Mouse (Mus musculus): Measurements from ENCODE around the gene Sp9. TPM values are rescaled to one million over a fixed set of nuclear protein-coding genes. Genes with fewer than 3 reads are reported as not detected.

Gene Sp9
- total and polyA plus RNA-seq, 3 experiments = 0.55 TPM; not detected in 2

DNA sequence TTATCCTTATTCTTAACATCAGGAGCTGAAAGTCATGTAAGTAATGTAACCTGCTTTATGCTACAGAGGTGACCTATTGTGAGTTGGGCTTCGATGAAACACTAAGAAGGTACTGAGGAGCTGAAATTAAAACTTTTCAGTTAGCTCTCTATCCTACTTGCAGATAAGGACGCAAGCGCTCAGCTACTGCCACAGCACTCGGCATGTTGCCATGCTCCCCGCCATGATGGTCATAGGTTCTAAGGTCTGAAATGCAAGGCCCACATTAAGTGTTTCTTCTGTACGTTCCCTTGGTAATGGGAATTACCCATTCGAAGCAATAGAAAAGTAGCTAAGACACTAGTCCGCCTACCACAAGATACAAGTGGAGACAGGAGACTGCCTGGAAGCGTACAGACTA is 31.0 kb downstream of the Sp9 start:
- Histone ChIP-seq H3K4me3 (replicated peaks in 1 of 3; ENCODE audit: low read depth in 2 of 3, low read length in 2 of 3, poor library complexity in 1 of 3) (no peak overlapping the region), H3K9ac (ENCODE audit: insufficient read depth, low read depth) (no peak overlapping the region), H3K36me3 (replicated peaks in 1 of 2; ENCODE audit: control insufficient read depth in 1 of 2, insufficient read depth in 1 of 2, low read length in 1 of 2) (peaks cover 47 to 72% of the 10 kb centered on the region in 2 experiments), H3K4me1 (ENCODE audit: control insufficient read depth in 1 of 2, insufficient read depth in 2 of 2) (no peaks in the 10 kb centered on the region), H3K79me2 (replicated peaks; ENCODE audit: control insufficient read depth, extremely low read depth, insufficient read depth, poor library complexity, severe bottlenecking) (no peaks in the 10 kb centered on the region), H3K27me3 (replicated peaks) (no peaks in the 10 kb centered on the region), H3K4me2 (ENCODE audit: insufficient read depth, low read depth, poor library complexity, severe bottlenecking) (no peak overlapping the region), H3K27ac (ENCODE audit: insufficient read depth, low read depth) (no peak overlapping the region), H3K9me3 (replicated peaks; ENCODE audit: low read length) (no peaks in the 10 kb centered on the region)
- TF ChIP-seq POLR2A (IDR thresholded peaks at IDR 0.05; ENCODE audit: low read depth, low read length) (no peak), MAFK (IDR thresholded peaks at IDR 0.05; ENCODE audit: insufficient replicate concordance, low read length) (no peak), CHD1 (IDR thresholded peaks at IDR 0.05; ENCODE audit: low read depth, low read length) (no peak), USF1 (IDR thresholded peaks at IDR 0.05; ENCODE audit: low read depth, low read length) (no peak), MXI1 (IDR thresholded peaks at IDR 0.05; ENCODE audit: low read depth, low read length) (no peak)
- dilution Hi-C loops (cut with MboI; ENCODE audit: extremely low pct_ligation_motif_present, extremely low pct_unique_long_range_greater_than_20kb, low sequenced_read_pairs) (no loop called here), in situ Hi-C loops (cut with MboI; ENCODE audit: low pct_ligation_motif_present, low pct_unique_long_range_greater_than_20kb, low sequenced_read_pairs) (no loop called here)
- no peak for DNase-seq (ENCODE audit: extremely low read depth)

DNA sequence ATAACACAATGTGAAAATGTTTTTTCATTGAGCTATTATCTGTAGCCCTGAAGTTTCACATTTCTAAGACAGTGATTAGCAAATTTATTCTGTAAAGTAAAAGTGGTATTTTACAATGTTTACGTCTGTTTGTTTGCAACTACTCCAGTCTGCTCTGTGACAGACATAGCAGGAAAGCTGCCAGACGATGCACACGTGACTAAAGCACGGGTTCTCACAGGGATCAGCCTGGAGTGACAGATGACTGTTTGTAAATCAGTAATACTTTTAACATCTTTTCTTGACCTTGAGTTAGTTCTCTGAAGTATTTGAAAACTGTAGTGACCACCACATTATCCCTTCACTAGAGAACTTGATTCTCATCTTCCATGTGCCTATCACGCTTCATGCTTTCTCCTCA is 32.8 kb downstream of the Sp9 start:
- Histone ChIP-seq H3K9me3 (replicated peaks; ENCODE audit: low read length) (no peaks in the 10 kb centered on the region), H3K4me3 (replicated peaks in 1 of 3; ENCODE audit: low read depth in 2 of 3, low read length in 2 of 3, poor library complexity in 1 of 3) (no peak overlapping the region), H3K9ac (ENCODE audit: insufficient read depth, low read depth) (no peak overlapping the region), H3K79me2 (replicated peaks; ENCODE audit: control insufficient read depth, extremely low read depth, insufficient read depth, poor library complexity, severe bottlenecking) (no peaks in the 10 kb centered on the region), H3K36me3 (replicated peaks in 1 of 2; ENCODE audit: control insufficient read depth in 1 of 2, insufficient read depth in 1 of 2, low read length in 1 of 2) (peaks cover 56 to 79% of the 10 kb centered on the region in 2 experiments), H3K4me2 (ENCODE audit: insufficient read depth, low read depth, poor library complexity, severe bottlenecking) (no peak overlapping the region), H3K27ac (ENCODE audit: insufficient read depth, low read depth) (no peak overlapping the region), H3K4me1 (ENCODE audit: control insufficient read depth in 1 of 2, insufficient read depth in 2 of 2) (no peaks in the 10 kb centered on the region), H3K27me3 (replicated peaks) (no peaks in the 10 kb centered on the region)
- no peak for TF ChIP-seq E2F4 (IDR thresholded peaks at IDR 0.05; ENCODE audit: insufficient replicate concordance, low read depth, low read length)
- TF ChIP-seq JUN (IDR thresholded peaks at IDR 0.05; ENCODE audit: insufficient read depth, low read depth, low read length) = no peak
- TF ChIP-seq SMC3 (IDR thresholded peaks at IDR 0.05; ENCODE audit: low read depth, low read length) = no peak
- no peak for TF ChIP-seq RAD21 (IDR thresholded peaks at IDR 0.05; ENCODE audit: low read depth, low read length)
- TF ChIP-seq PAX5 (IDR thresholded peaks at IDR 0.05; ENCODE audit: low read length) = no peak
- TF ChIP-seq HCFC1 (IDR thresholded peaks at IDR 0.05; ENCODE audit: low read depth, low read length) = no peak
- TF ChIP-seq ZC3H11A (IDR thresholded peaks at IDR 0.05; ENCODE audit: low read depth, low read length) = no peak
- no peak for TF ChIP-seq CHD1 (IDR thresholded peaks at IDR 0.05; ENCODE audit: low read depth, low read length)
- DNase-seq (ENCODE audit: extremely low read depth) = no peak
- dilution Hi-C loops (cut with MboI; ENCODE audit: extremely low pct_ligation_motif_present, extremely low pct_unique_long_range_greater_than_20kb, low sequenced_read_pairs) = no loop called here
- in situ Hi-C loops (cut with MboI; ENCODE audit: low pct_ligation_motif_present, low pct_unique_long_range_greater_than_20kb, low sequenced_read_pairs) = no loop called here

DNA sequence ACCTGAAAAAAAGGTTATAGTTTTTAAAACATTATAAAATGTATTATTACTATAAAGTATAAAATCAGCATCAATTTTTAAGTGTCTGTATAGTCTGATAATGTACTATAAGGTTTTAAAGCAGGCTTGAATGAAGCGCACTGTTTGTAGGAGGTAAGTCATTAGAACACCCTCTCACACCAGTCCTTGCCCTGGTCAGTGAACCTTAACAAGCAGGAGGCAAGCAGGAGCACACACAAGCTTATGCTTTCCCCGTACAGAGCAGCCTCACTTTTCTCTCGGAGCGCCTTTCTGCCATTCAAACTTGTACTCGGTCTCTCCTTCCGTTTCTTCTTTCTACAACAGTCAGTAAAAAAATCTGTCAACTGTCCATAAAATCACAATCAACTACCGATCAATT is 34.3 kb downstream of the Sp9 start:
- TF ChIP-seq MAX (IDR thresholded peaks at IDR 0.05; ENCODE audit: low read length) (no peak), CHD2 (IDR thresholded peaks at IDR 0.05; ENCODE audit: low read length) (no peak), ZKSCAN1 (IDR thresholded peaks at IDR 0.05; ENCODE audit: borderline replicate concordance, low read depth, low read length) (no peak), ETS1 (conservative IDR thresholded peaks at IDR 0.05; ENCODE audit: low read depth, low read length) (no peak), UBTF (IDR thresholded peaks at IDR 0.05; ENCODE audit: low read depth, low read length) (no peak), RAD21 (IDR thresholded peaks at IDR 0.05; ENCODE audit: low read depth, low read length) (no peak), POLR2AphosphoS2 (IDR thresholded peaks at IDR 0.05; ENCODE audit: low read depth, low read length) (no peak), GABPA (IDR thresholded peaks at IDR 0.05; ENCODE audit: insufficient replicate concordance, low read depth, low read length) (no peak), HCFC1 (IDR thresholded peaks at IDR 0.05; ENCODE audit: low read depth, low read length) (no peak), MXI1 (IDR thresholded peaks at IDR 0.05; ENCODE audit: low read depth, low read length) (no peak), PAX5 (IDR thresholded peaks at IDR 0.05; ENCODE audit: low read length) (no peak)
- no peak overlapping the region for H3K9ac ChIP-seq (ENCODE audit: insufficient read depth, low read depth)
- no peaks in the 10 kb centered on the region for H3K27me3 ChIP-seq (replicated peaks)
- H3K36me3 ChIP-seq (replicated peaks in 1 of 2; ENCODE audit: control insufficient read depth in 1 of 2, insufficient read depth in 1 of 2, low read length in 1 of 2) = peaks cover 54 to 84% of the 10 kb centered on the region in 2 experiments
- dilution Hi-C loops (cut with MboI; ENCODE audit: extremely low pct_ligation_motif_present, extremely low pct_unique_long_range_greater_than_20kb, low sequenced_read_pairs) = no loop called here
- H3K79me2 ChIP-seq (replicated peaks; ENCODE audit: control insufficient read depth, extremely low read depth, insufficient read depth, poor library complexity, severe bottlenecking) = peaks cover 5% of the 10 kb centered on the region
- no peak for DNase-seq (ENCODE audit: extremely low read depth)
- H3K4me1 ChIP-seq (ENCODE audit: control insufficient read depth in 1 of 2, insufficient read depth in 2 of 2) = peaks cover 0 to 6% of the 10 kb centered on the region in 2 experiments; a peak in 1 of 4 replicates
- H3K4me3 ChIP-seq (replicated peaks in 1 of 3; ENCODE audit: low read depth in 2 of 3, low read length in 2 of 3, poor library complexity in 1 of 3) = no peak overlapping the region
- H3K27ac ChIP-seq (ENCODE audit: insufficient read depth, low read depth) = no peak overlapping the region
- in situ Hi-C loops (cut with MboI; ENCODE audit: low pct_ligation_motif_present, low pct_unique_long_range_greater_than_20kb, low sequenced_read_pairs) = no loop called here
- H3K9me3 ChIP-seq (replicated peaks; ENCODE audit: low read length) = no peaks in the 10 kb centered on the region
- no peak overlapping the region for H3K4me2 ChIP-seq (ENCODE audit: insufficient read depth, low read depth, poor library complexity, severe bottlenecking)

Measured in CH12.LX (cell line).